Mouse (Mus musculus) hindbrain, embryonic 11.5 days (tissue): ENCODE results near the gene Tac2. TPM values are rescaled to one million over a fixed set of nuclear protein-coding genes. Genes with fewer than 3 reads are reported as not detected.

ENCODE experiments used
- ATAC-seq: fragments of 200-750 bp; cut with Nextera tagmentation; 2 replicates; pipeline ENCODE4 v1.8.0; 2017; ENCODE audit warnings: mild to moderate bottlenecking, moderate TSS enrichment, moderate library complexity; ENCODE audit not compliant: low FRiP score
- DNase-seq: peaks from one replicate; pipeline ENCODE4 v3.0.0-alpha.2; 2015; ENCODE audit warnings: low spot score
- H3K27ac ChIP-seq: fragments of 300-500 bp; sonication (generic); 2 replicates; pipeline ENCODE4 v1.5.1; 2014; ENCODE audit warnings: mild to moderate bottlenecking, low read depth, low read length
- H3K27me3 ChIP-seq: fragments of 300-500 bp; sonication (generic); 2 replicates; pipeline ENCODE4 v1.6.1; 2014; ENCODE audit warnings: mild to moderate bottlenecking, low read length, moderate library complexity, mixed read lengths; ENCODE audit not compliant: control insufficient read depth, insufficient read depth
- H3K36me3 ChIP-seq: fragments of 300-500 bp; sonication (generic); 2 replicates; pipeline ENCODE4 v1.6.1; 2014; ENCODE audit warnings: mild to moderate bottlenecking, low read length, moderate library complexity, mixed read lengths; ENCODE audit not compliant: control insufficient read depth, insufficient read depth
- H3K4me1 ChIP-seq: fragments of 300-500 bp; sonication (generic); replicated peaks from 2 replicates; pipeline ENCODE4 v1.6.1; 2014; ENCODE audit warnings: low read length, mixed read lengths; ENCODE audit not compliant: control insufficient read depth, insufficient read depth
- H3K4me2 ChIP-seq: fragments of 300-500 bp; sonication (generic); replicated peaks from 2 replicates; pipeline ENCODE4 v1.6.1; 2014; ENCODE audit warnings: mild to moderate bottlenecking, low read depth, low read length
- H3K4me3 ChIP-seq: fragments of 300-500 bp; sonication (generic); 2 replicates; pipeline ENCODE4 v1.5.1; 2014; ENCODE audit warnings: low read depth, low read length
- H3K9ac ChIP-seq: fragments of 300-500 bp; sonication (generic); 2 replicates; pipeline ENCODE4 v1.6.1; 2014; ENCODE audit warnings: low read depth, low read length
- H3K9me3 ChIP-seq: fragments of 300-500 bp; sonication (generic); 2 replicates; pipeline ENCODE4 v1.6.1; 2016; ENCODE audit warnings: low read length; ENCODE audit not compliant: control insufficient read depth
- WGBS: fragments of 180-500 bp; shearing (Covaris S2); extraction: QIAGEN DNeasy Blood & Tissue Kit; methylation state at CpG from one replicate; pipeline ENCODE4 v1.1.7; 2014; 5-methylcytosine and 5-hydroxymethylcytosine counted together
- polyA plus RNA-seq: library from polyadenylated mRNA; unstranded; fragments of >200 nt; fragmentation: Nextera tagmentation; extraction: Ambion mirVana; gene quantifications from 2 replicates; pipeline ENCODE4 v1.2.1, GENCODE M21; 2014

Tac2 gene
- polyA plus RNA-seq, 1 experiment from 2014 or later, result not detected

GRCm38 (mm10) chr10:127691053-127691452, 33.2 kb upstream of the Tac2 start:
- 26% methylated on average over 1 of the region's 1 CpGs for WGBS
- H3K36me3 ChIP-seq, result no peaks in the 10 kb centered on the region
- no peak for DNase-seq

GRCm38 (mm10) chr10:127694636-127695035, 29.6 kb upstream of the Tac2 start:
- DNase-seq (peak; percentile 43), ATAC-seq (no peak)
- Histone ChIP-seq H3K9ac (no peak overlapping the region), H3K4me3 (no peak overlapping the region), H3K9me3 (no peaks in the 10 kb centered on the region), H3K27me3 (no peaks in the 10 kb centered on the region), H3K4me2 (no peak overlapping the region), H3K4me1 (no peaks in the 10 kb centered on the region), H3K27ac (no peak overlapping the region), H3K36me3 (no peaks in the 10 kb centered on the region)
- 69% methylated on average over 2 of the region's 2 CpGs for WGBS

More at GRCm38 (mm10) chr10:127691053-127691452, 33.2 kb upstream of the Tac2 start:
- Histone ChIP-seq H3K4me1 (no peaks in the 10 kb centered on the region), H3K27ac (no peak overlapping the region), H3K9ac (no peak overlapping the region), H3K4me3 (no peak overlapping the region), H3K4me2 (no peak overlapping the region), H3K9me3 (no peaks in the 10 kb centered on the region), H3K27me3 (no peaks in the 10 kb centered on the region)
- ATAC-seq, result no peak

- Histone ChIP-seq H3K27ac (no peak overlapping the region), H3K36me3 (no peaks in the 10 kb centered on the region), H3K9me3 (no peaks in the 10 kb centered on the region), H3K9ac (no peak overlapping the region), H3K27me3 (no peaks in the 10 kb centered on the region), H3K4me2 (no peak overlapping the region), H3K4me3 (no peak overlapping the region), H3K4me1 (no peaks in the 10 kb centered on the region)
- ATAC-seq (no peak), DNase-seq (no peak)
- 89% methylated on average over 7 of the region's 7 CpGs for WGBS
Observed at GRCm38 (mm10) chr10:127695775-127696174, 28.5 kb upstream of the Tac2 start.

- 95% methylated on average over 7 of the region's 7 CpGs for WGBS
- Histone ChIP-seq H3K4me1 (no peaks in the 10 kb centered on the region), H3K9me3 (no peaks in the 10 kb centered on the region), H3K27ac (no peak overlapping the region), H3K36me3 (no peaks in the 10 kb centered on the region), H3K4me2 (no peak overlapping the region), H3K4me3 (no peak overlapping the region), H3K9ac (no peak overlapping the region), H3K27me3 (no peaks in the 10 kb centered on the region)
- no peak for DNase-seq
- no peak for ATAC-seq
Observed at GRCm38 (mm10) chr10:127698966-127699365, 25.3 kb upstream of the Tac2 start.

- ATAC-seq (no peak), DNase-seq (peak; percentile 12)
- no peak overlapping the region for H3K27ac ChIP-seq
- H3K27me3 ChIP-seq, result no peaks in the 10 kb centered on the region
- H3K36me3 ChIP-seq, result no peaks in the 10 kb centered on the region
- 43% methylated on average over 4 of the region's 4 CpGs for WGBS
- H3K4me1 ChIP-seq, result no peaks in the 10 kb centered on the region
- H3K9me3 ChIP-seq, result no peaks in the 10 kb centered on the region
- H3K9ac ChIP-seq, result no peak overlapping the region
- H3K4me3 ChIP-seq, result no peak overlapping the region
- no peak overlapping the region for H3K4me2 ChIP-seq
Observed at GRCm38 (mm10) chr10:127703299-127703698, 21.0 kb upstream of the Tac2 start.

- DNase-seq (no peak), ATAC-seq (no peak)
- H3K9ac ChIP-seq, result no peak overlapping the region
- H3K4me3 ChIP-seq, result no peak overlapping the region
- H3K4me1 ChIP-seq, result no peaks in the 10 kb centered on the region
- 83% methylated on average over 2 of the region's 2 CpGs for WGBS
- no peak overlapping the region for H3K27ac ChIP-seq
- no peak overlapping the region for H3K4me2 ChIP-seq
- H3K36me3 ChIP-seq, result no peaks in the 10 kb centered on the region
- H3K27me3 ChIP-seq, result no peaks in the 10 kb centered on the region
- H3K9me3 ChIP-seq, result no peaks in the 10 kb centered on the region
Observed at GRCm38 (mm10) chr10:127704293-127704692, 20.0 kb upstream of the Tac2 start.

GRCm38 (mm10) chr10:127704766-127705220, 19.5 kb upstream of the Tac2 start, which contains the start of gene Myo1a:
Myo1a (plus strand) TSS chr10:127705170.
- DNase-seq (no peak), ATAC-seq (no peak)
- no peak within 1 kb of the TSS for H3K4me3 ChIP-seq
- no peaks in the 10 kb centered on the region for H3K4me1 ChIP-seq
- no peaks in the 10 kb centered on the region for H3K9me3 ChIP-seq
- H3K27ac ChIP-seq, result no peak within 1 kb of the TSS
- no peak within 1 kb of the TSS for H3K9ac ChIP-seq
- H3K4me2 ChIP-seq, result no peak within 1 kb of the TSS
- H3K27me3 ChIP-seq, result no peaks in the 10 kb centered on the region
- WGBS, result 57% methylated on average over 2 of the region's 2 CpGs
- no peaks in the 10 kb centered on the region for H3K36me3 ChIP-seq

GRCm38 (mm10) chr10:127705783-127706182, 18.5 kb upstream of the Tac2 start:
- Histone ChIP-seq H3K9ac (no peak overlapping the region), H3K27me3 (no peaks in the 10 kb centered on the region), H3K4me1 (no peaks in the 10 kb centered on the region), H3K4me2 (no peak overlapping the region), H3K4me3 (no peak overlapping the region), H3K27ac (no peak overlapping the region), H3K36me3 (no peaks in the 10 kb centered on the region), H3K9me3 (no peaks in the 10 kb centered on the region)
- DNase-seq, result no peak
- no peak for ATAC-seq
- 91% methylated on average over 4 of the region's 4 CpGs for WGBS

- H3K36me3 ChIP-seq, result no peaks in the 10 kb centered on the region
- ATAC-seq (no peak), DNase-seq (no peak)
- no peaks in the 10 kb centered on the region for H3K9me3 ChIP-seq
- no peak overlapping the region for H3K4me2 ChIP-seq
- H3K27ac ChIP-seq, result no peak overlapping the region
- H3K27me3 ChIP-seq, result no peaks in the 10 kb centered on the region
- no peaks in the 10 kb centered on the region for H3K4me1 ChIP-seq
- no peak overlapping the region for H3K4me3 ChIP-seq
- WGBS, result 90% methylated on average over 7 of the region's 7 CpGs
- no peak overlapping the region for H3K9ac ChIP-seq
Observed at GRCm38 (mm10) chr10:127707721-127708120, 16.6 kb upstream of the Tac2 start.
